Mouse (Mus musculus) retina, embryonic 14.5 days (tissue): ENCODE data around the gene Eps8.

ENCODE experiments used
- DNase-seq: peaks from one replicate; pipeline ENCODE4 v3.0.0-alpha.2; 2015; ENCODE audit warnings: low spot score

The Eps8 gene

DNA sequence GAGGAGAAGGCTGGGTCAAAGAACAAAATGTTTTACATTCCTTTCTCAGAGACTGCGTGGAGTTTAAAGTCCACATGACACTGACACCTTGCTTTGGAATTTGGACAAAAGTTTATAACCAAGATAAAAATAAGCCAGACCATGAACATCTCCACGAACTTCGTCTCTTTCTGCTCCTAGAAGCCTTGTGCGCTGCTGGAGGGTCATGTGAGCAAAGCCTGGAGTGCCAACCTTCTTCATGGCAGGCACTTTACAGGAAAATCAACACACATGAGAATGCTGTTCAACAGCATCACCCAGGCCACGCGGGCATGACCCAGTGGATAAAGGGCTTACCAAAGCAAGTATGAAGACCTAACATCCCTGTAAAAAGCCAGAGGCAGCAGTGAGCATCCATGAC is 85.6 kb downstream of the Eps8 start:
- no peak for DNase-seq

DNA sequence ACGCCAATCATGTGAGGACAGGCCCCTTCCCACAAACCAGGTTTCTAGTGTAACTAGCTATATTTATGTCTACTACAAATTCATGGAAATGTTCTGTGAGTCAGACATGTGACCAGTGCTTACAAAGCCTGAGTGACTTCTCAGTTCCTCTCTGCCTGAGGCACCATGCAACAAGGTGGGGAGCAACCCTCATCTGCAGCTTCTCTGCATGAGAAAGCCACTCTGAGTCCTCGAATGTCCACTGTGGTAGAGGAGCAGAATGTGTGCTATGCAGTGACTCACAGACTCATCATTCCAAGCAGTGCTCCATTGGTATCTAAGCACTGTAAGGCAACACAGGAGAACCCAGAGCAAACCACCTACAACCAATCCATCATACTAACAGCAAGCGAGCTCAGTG is 88.8 kb downstream of the Eps8 start:
- no peak for DNase-seq

DNA sequence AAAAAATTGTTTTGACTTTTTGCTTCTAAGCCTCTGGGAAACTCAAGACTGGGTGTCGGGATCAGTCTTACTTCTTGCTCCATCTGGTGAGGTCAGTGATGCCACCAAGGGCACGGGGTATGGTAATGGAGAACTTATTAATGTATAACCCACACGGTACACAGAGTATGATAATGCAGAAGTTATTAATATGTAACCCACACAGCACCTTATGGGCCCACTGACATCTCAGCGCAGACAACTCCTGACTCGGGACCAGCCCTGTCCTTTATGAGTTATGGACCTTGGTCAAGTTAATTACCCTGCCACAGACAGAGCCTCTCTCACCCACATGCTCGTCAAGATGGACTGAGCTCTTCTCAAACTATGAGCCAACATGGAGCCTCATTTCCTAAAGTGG is 89.2 kb downstream of the Eps8 start:
- no peak for DNase-seq

DNA sequence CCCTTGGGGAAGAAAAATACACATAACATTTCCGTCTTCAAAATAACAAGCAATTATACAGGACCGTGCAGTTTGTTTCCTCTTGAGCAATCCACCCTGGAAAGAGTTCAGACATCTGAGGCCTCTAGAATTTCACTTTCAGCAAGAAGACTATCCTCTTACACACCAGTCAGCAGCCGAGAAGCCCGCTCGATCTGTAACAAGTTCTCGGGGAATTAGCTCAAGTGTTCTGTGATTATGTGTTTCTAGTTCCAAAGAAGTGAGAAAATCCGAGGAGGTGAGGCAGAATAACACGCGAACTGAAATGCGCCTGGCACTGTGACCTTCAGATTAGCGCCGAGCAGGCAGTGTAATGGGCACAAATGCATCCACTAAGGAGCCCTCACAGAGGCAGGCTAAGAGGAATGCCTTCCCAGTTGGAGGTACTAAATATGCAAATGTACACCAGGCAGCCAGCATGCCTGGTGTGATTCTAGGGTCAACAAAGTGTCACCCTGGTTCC is 94.3 kb downstream of the Eps8 start:
- DNase-seq = no peak

DNA sequence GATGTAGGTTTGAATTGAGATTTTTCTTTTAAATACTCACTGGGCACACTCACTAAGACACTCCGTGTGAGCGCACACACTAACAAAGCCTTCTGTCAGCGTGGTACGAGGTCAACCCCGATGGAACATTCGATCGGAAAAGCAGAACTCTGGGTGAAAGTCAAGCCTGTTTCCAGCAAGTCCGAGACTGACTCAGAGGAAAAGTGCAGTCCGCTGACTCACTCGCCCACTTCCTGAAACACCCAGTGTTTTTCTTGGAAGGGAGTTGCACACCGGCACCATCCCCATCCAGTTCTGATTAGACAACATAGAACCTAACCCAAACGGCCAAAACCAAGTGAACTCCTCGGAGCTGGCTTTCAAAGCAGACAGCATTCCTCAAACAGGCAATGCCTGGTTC is 95.8 kb downstream of the Eps8 start:
- no peak for DNase-seq

DNA sequence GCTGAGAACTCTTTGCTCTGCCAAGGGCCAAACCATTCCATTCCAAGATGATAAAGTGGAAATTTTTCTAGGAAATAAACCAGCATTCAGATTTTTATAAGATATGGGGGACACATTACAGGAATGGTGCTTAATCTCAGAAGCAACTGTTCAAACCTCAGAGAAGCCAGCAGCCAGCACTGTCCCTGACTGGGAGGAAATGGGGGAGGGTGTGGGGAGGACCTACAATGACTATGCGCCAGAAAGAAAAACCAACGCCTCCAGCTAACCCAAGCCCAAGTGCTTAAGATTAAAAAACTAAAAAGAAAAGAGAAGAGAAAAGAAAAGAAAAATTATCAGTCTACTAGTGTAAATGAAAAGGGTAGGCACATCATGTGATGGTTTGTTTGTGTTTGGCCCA is 97.0 kb downstream of the Eps8 start:
- no peak for DNase-seq

DNA sequence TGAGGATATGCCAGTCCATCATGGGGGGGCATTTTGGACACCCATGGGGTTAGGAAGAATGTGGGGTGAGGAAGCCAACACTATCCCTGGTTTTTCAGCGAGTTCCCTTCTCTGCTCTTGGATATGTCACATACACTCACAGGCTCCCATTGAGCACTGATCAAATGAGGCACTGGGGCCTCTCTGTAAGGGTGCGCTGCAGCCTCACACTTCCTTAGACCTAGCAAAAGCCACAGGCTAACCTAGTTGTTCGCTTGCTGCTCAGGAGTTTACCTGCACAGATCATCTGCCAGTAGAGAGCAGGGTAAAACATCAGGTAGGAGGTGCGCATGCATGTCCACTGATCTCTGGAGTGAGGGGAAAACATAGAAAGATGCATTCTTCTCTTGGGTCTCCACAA is 97.5 kb downstream of the Eps8 start:
- DNase-seq = no peak

DNA sequence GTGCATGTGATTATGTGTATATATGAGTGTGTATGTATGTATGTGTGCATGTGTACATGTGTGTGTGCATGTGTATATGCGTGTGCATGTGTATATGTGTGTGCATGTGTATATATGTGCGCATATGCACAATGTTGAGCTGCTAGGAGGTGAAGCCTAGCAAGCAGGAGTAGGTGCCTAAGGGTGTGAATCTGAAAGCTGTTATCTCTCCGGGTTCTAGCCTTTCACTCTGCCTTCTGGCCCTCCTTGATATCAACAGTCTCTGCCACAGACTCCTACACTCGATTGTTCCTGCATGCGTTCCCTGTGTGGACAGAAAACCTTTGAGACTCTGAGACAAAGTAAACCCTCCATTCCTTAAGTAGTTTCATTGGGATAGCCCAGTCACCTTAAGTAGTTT is 98.0 kb downstream of the Eps8 start:
- no peak for DNase-seq

DNA sequence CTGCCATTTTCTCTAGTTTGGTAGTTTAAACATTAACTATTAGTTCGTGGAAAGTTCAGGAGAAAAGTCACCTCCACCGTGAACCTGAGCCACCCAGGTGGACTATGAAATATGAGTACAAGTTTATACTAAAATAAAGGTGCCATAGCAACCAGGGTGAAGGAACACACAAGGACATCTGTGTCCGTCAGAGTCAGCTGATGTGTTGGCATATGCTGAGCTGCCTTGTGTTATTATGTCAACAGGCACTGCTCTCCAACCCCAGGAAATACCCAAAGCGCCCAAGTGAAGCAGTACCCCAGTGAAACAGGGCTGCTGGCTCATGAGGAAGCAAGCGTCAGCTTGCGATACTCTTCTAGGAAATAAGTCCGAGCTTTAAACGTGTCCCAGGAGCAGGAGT is 104.5 kb downstream of the Eps8 start:
- DNase-seq = no peak

DNA sequence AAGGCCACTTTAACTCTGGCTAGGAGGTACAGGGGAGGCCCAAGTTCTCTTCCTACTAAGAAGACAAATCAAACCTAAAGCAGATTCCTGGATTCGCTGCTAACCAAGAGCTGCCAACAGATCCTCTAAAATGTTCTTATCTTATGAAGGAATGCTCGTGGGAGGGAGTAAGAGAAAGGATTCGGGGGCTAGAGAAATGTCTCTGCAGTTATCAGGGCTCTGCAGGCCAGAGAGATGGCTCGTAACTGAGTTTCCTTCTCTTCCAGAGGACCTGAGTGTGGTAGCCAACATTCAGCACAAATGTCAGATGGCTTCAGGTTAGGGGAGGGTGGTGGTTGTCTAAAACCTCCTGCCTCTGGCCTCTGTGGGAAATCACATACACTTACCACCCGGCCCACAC is 106.1 kb downstream of the Eps8 start:
- no peak for DNase-seq

DNA sequence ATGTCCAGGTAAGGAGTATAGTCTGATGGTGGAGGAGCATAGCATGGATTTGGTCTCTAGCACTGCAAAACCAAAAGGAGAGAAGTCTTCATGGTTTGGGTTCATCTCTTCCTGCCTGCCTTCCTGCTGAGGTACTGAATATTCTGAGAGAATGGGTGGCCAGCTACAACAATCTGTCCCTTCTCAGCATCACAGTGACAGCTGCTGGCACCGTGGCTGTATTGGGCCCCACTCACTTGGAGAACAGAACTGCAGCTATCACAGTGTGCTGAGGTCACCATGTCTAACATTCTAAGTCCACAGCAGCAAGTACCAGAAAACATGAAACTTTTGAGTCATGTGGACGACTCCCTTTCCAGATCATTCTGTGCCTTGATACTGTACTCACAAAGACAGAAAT is 107.1 kb downstream of the Eps8 start:
- no peak for DNase-seq

DNA sequence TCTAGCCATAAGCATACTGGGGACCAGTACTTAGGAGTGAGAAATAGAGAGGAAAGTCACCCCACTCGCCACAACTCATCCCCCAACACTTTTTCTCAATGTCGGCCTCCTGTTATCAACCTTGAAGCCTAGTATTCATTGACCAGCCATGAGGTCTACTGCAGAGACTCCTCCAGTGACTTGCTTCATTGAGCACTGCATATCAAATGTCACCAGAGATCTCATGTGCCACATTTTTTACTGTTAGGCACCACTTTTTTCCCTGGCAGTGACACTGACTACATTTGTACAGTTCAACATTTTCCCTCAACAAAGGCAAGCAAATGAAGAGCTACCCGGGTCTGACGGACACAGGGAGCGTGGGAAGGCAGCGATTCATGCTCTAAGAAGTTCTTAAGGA is 108.6 kb downstream of the Eps8 start:
- no peak for DNase-seq

DNA sequence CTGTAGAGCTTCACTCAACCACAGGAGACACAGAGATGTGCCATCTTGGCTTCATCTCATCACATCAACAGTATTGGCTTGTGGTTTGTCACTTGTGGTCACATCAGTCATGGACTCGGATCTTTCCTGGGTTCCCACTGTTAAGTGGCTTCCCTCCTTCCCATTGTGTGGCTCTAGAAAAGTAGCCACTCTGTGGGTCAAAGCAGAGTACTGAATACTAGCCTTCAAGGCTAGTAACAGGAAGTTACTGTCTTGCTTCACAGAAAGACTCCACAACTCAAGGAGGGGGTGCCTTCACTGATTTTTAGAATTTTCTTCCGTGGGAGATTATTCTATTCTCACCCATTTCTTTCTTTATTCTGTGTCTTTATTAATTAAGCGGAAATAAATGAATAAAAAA is 109.3 kb downstream of the Eps8 start:
- DNase-seq = no peak

DNA sequence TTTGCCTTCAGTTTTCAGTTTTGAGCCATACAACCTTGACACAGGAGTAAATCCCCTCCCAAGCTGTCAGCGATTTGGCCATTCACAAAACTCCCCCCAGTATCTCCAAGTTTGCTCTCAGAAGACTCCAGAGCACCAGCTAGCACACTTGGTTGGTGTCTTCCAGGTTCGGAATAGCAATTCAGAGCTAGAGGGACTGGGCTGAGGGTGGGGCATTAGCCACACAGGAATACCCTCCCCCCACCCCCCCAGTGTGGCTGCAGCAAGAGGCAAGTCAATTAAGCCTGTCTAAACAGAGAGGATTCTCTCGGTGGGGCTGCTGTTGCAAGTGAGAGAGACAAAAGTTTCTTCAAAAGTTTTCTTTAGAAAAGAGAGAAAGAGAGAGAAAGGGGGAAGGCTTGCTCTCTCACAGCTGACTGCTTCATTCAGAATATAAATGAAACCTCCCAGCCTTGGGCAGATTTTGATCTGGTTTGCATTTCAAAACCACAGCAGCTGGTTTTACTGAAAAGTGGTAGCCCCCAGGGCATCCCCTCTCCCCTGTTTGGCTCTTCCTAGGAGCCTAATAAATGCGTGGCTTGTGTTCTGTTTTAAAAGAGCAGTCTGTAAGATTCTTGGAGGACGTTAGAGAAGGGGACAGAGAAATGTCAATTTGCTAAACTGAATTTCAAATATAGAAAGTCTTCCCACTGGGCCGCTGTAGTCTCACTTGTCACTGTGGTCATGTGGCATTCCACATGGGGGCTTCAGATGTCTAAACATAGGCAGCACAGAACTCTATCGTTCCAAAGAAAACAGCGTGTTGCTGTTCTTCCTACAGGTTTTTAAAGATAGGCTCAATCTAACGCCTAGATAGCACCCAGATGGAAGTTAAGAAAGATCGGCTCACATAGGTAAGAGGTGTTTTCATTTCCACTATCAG is 112.2 kb downstream of the Eps8 start:
- no peak for DNase-seq

DNA sequence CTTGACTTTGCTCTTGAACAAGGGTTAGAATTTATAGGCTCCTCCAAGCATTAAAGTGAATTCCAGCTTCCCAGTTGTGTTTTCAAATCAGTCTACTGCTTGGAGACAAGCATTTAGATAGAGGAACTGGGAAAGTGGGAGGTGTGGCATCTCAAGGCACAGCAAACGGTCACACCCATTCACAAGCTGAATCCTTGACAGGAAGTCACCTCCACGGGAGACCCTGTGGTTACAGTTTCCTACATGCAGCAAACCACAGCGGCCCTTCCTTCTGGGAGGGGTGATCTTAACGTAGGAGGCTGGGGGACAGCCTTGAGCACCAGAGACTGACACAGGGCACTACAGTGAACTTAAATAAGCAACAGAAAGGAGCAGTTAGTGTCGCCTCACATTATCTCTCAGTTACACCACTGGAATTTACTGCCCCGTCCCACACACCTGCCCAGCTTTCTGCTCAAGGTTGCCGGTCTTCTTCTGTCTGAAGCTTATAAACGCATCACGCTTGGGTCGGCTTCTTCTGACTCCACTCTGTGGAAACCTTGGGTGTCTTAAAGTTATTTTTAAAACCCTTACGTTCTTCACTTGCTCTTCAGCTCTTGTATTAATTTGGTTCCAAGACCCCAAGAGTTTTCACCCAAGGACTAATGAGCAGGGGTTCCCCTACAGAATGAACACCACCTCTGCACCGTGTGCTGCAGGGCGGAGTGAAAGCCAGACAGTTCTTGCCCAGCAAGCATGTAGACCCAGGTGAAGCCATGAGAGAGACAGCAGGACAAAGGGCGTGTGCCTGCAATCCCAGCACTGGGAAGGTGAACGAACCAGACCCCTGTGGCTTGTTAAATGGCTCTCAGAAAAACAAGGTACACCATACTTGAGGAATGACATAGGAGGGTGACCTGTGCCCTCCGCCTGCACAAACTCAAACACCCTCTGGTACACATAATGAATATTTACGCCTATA is 113.2 kb downstream of the Eps8 start:
- DNase-seq = no peak

DNA sequence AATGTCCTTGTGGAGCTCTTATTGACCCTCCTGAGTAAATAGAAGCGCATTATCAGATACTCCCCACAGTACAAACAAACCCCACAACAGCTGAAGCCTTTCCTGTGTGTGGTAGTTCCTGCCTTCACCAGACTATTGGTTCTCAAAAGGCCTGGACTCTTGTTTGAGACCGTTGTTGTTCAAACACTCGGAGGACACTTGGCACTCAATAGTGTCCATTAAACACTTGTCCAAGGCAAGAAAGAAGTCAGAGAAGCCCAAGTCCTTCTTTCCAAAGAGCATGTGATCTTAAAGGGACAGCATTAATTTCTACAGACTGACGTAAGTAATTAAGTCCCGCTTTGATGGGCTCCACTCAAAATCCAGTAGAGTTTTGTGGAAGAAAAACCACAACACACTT is 113.9 kb downstream of the Eps8 start:
- no peak for DNase-seq

DNA sequence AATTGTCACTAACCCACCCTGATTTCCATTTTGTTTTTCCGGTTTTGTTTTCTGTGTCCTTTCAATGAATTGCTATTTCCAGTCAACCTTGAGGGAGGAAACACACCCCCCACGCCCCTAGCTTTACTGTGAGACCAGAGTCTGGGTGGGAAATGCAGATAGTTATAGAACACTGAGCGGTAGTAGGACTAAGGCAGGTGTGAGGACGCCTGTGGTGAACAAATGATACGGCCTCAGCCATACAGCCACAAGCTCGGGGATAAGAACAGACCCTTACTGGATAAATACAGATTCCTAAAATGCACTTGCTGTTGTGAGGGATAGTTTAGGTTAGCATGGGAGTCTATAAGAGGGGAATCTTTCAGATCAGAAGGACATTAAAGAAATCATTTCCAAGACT is 114.3 kb downstream of the Eps8 start:
- no peak for DNase-seq

DNA sequence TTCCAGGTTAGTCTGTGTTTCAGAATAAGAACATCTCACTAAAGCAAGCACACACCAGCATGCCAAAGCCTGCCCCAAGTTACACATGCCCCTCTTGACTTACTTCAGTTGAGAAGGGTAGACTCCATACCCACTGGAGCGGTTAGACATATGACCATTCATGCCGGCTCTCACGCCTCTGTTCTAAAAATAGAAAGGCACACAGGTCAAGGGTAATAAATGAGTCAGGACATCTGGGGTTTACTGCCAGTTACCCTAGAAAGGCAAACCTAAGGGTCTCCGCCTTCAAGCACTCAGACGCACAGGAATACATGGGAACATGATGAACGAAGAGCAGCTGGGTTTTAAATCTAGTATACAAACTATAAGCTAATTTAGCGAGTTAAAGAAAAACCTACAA is 115.5 kb downstream of the Eps8 start:
- DNase-seq = no peak

DNA sequence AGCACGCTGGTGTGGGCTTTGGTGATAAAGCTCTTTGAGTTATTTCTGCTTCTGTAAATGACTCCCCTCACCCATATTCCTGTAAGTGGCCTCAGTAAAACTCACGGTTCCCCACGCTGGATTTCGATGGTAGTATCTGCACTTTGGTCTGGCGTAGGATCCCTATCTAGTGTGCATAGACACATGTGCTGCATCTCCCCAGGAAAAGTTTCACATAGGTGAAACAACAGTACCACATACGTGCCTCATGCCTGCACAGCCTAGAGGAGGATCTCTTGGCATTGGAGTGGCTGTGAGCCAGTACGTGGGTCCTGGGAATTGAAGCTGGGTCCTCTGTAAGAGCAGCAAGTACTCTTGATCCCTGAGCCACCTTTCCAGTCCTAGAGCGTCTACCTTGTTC is 121.9 kb downstream of the Eps8 start:
- no peak for DNase-seq

DNA sequence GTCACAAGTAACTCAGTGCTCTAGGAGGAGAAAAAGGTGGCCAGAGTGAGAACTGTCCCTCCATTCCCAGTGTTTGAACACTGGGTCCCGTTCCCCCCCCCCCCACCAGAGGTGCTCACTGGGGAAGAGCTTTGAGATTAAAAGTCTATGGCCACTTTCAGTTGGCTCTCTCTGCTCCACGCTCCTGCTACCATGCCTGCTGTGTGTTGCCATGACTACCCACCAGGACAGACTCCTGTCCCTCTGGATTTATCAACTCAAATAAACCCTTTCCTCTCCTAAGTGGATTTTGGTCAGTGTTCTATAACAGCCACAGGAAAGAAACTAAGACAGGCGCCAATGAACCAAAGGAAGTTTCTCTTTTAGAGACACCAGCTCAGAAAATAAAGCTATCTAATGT is 128.9 kb downstream of the Eps8 start:
- peak; percentile 17 for DNase-seq

DNA sequence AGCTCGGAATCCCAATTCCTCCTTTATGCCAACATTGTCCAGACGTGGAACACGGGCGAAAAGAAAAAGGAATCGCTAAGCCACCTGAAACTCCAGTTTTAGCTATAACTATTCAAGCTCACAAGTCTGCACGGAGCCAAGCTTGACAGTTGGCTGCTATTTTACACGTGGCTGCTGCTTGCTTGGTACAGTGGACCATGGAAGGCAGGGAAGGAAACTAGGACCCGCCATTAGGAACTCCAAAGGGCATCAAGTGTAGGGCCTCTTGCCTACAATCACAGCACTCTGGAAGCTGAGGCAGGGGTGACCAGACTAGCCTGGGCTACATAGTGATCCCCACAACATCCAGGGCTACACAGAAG is 134.4 kb downstream of the Eps8 start:
- no peak for DNase-seq

DNA sequence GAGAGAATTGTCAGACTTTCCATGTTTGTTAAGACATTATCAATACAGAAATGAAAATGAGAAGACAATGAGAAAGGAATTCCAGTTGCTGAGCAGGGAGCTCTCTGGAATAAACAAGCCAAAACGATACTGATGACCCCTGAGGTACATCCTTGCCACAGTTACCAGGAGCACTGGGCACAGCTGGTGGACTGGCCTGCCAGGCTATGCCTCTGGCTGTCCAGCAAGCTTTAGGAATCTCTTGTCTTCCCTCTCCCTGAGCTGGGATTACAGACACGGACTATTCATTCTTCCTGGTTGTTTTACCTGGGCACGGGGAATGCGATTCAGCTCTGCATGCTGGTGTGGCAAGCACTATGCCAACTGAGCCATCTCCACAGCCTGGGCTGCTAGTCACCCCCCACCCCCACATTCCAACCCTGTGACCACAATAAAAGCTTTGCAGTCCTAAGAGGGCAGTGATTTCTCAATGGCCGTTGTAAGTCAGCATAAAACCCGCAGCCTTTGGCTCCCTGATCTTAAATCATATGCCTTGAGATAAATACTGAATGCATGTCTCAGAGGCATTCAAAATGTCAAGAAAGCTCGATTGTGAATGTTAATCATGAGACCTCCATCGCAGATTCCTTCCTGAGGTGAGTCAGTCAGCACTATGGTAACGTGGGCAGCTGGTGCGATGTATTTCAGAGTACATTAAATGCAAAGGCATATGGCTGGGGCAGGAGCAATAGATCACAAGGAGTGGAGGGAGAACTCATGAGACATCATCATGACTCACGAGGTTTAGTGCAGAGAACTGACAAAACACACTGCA is 134.9 kb downstream of the Eps8 start:
- no peak for DNase-seq
